Mouse (Mus musculus) lung, embryonic 15.5 days (tissue): ENCODE results near the gene C1rl. TPM values are rescaled to one million over a fixed set of nuclear protein-coding genes. Genes with fewer than 3 reads are reported as not detected.
"Not testable (repeated sequence)": the region's sequence is repeated elsewhere in the genome, so short reads cannot be mapped to it uniquely, and the experiment has no call there.

Experiments used
- ATAC-seq: fragments of 200-750 bp; cut with Nextera tagmentation; 2 replicates; pipeline ENCODE4 v1.8.0; 2017; ENCODE audit warnings: moderate number of reproducible peaks, borderline replicate concordance; ENCODE audit not compliant: low FRiP score, low TSS enrichment; ENCODE audit errors: extremely low read depth
- H3K27ac ChIP-seq: fragments of 300-500 bp; sonication (generic); 2 replicates; pipeline ENCODE4 v1.5.1; 2015; ENCODE audit warnings: moderate library complexity, mild to moderate bottlenecking, inconsistent platforms
- H3K27me3 ChIP-seq: fragments of 300-500 bp; sonication (generic); 2 replicates; pipeline ENCODE4 v1.6.1; 2015; ENCODE audit warnings: inconsistent platforms
- H3K36me3 ChIP-seq: fragments of 300-500 bp; sonication (generic); 2 replicates; pipeline ENCODE4 v1.6.1; 2015; ENCODE audit warnings: inconsistent platforms
- H3K4me1 ChIP-seq: fragments of 300-500 bp; sonication (generic); 2 replicates; pipeline ENCODE4 v1.6.1; 2015; ENCODE audit warnings: inconsistent platforms
- H3K4me2 ChIP-seq: fragments of 300-500 bp; sonication (generic); 2 replicates; pipeline ENCODE4 v1.6.1; 2015; ENCODE audit warnings: inconsistent platforms, mild to moderate bottlenecking, moderate library complexity
- H3K4me3 ChIP-seq: fragments of 300-500 bp; sonication (generic); 2 replicates; pipeline ENCODE4 v1.5.1; 2015; ENCODE audit warnings: mild to moderate bottlenecking, inconsistent platforms
- H3K9ac ChIP-seq: fragments of 300-500 bp; sonication (generic); 2 replicates; pipeline ENCODE4 v1.6.1; 2015; ENCODE audit warnings: inconsistent platforms
- H3K9me3 ChIP-seq: fragments of 300-500 bp; sonication (generic); 2 replicates; pipeline ENCODE4 v1.6.1; 2016; ENCODE audit warnings: inconsistent platforms
- WGBS: fragments of 180-500 bp; shearing (Covaris S2); methylation state at CpG from one replicate; pipeline ENCODE4 v1.1.7; 2015; 5-methylcytosine and 5-hydroxymethylcytosine counted together
- polyA plus RNA-seq: library from polyadenylated mRNA; unstranded; fragments of >200 nt; fragmentation: Nextera tagmentation; extraction: Ambion mirVana; gene quantifications from 2 replicates; pipeline ENCODE4 v1.2.1, GENCODE M21; 2015

The C1rl gene
- polyA plus RNA-seq, 1 experiment from 2014 or later = 0.49 TPM

GRCm38 (mm10) chr6:124547979-124548378 lies 55.1 kb downstream of the C1rl start:
- H3K4me3 ChIP-seq, H3K9me3 ChIP-seq, H3K4me2 ChIP-seq, H3K36me3 ChIP-seq, H3K9ac ChIP-seq, ATAC-seq, H3K27me3 ChIP-seq, H3K4me1 ChIP-seq, H3K27ac ChIP-seq: not testable (repeated sequence)
- 84% methylated on average over 3 of the region's 3 CpGs for WGBS

GRCm38 (mm10) chr6:124549023-124549550 lies 56.2 kb downstream of the C1rl start:
- no peak for ATAC-seq
- no peaks in the 10 kb centered on the region for H3K27me3 ChIP-seq
- H3K9ac ChIP-seq = no peak overlapping the region
- no peaks in the 10 kb centered on the region for H3K4me1 ChIP-seq
- no peak overlapping the region for H3K27ac ChIP-seq
- no peaks in the 10 kb centered on the region for H3K9me3 ChIP-seq
- no peaks in the 10 kb centered on the region for H3K36me3 ChIP-seq
- H3K4me3 ChIP-seq = no peak overlapping the region
- WGBS = 85% methylated on average over 3 of the region's 3 CpGs
- no peak overlapping the region for H3K4me2 ChIP-seq

GRCm38 (mm10) chr6:124552766-124553165 lies 59.9 kb downstream of the C1rl start:
- Histone ChIP-seq H3K9me3 (no peaks in the 10 kb centered on the region), H3K36me3 (no peaks in the 10 kb centered on the region), H3K9ac (no peak overlapping the region), H3K27ac (no peak overlapping the region), H3K27me3 (no peaks in the 10 kb centered on the region), H3K4me3 (no peak overlapping the region), H3K4me1 (no peaks in the 10 kb centered on the region), H3K4me2 (no peak overlapping the region)
- no peak for ATAC-seq
- WGBS = 68% methylated on average over 22 of the region's 22 CpGs

- ATAC-seq, H3K4me1 ChIP-seq, H3K36me3 ChIP-seq, H3K4me3 ChIP-seq, H3K9ac ChIP-seq, H3K27ac ChIP-seq, H3K9me3 ChIP-seq, H3K4me2 ChIP-seq, H3K27me3 ChIP-seq: not testable (repeated sequence)
- 66% methylated on average over 2 of the region's 2 CpGs for WGBS
Observed at GRCm38 (mm10) chr6:124555956-124556355, 63.0 kb downstream of the C1rl start.

Other genes with a start within 250 kb of the C1rl start
- gene Cd163, start 188.5 kb upstream of the C1rl start, polyA plus RNA-seq = 0.23 and 0.32 TPM in 2 replicates
- 35.5 and 39.1 TPM in 2 replicates for gene Pex5, start 78.0 kb upstream of the C1rl start, polyA plus RNA-seq
- gene Clstn3, start 28.3 kb upstream of the C1rl start, polyA plus RNA-seq = 2.7 and 2.8 TPM in 2 replicates
- gene C1ra, start 19.3 kb downstream of the C1rl start, polyA plus RNA-seq = 3.1 and 4.6 TPM in 2 replicates
- gene C1s1, start 49.2 kb downstream of the C1rl start, polyA plus RNA-seq = 2.6 and 3.6 TPM in 2 replicates
- not detected in 2 replicates for gene C1rb, start 77.2 kb downstream of the C1rl start, polyA plus RNA-seq
- gene C1s2, start 143.0 kb downstream of the C1rl start, polyA plus RNA-seq = 0.07 TPM in 1 of 2 replicates, not detected in the other
- 56.8 and 61.9 TPM in 2 replicates for gene Lpcat3, start 169.9 kb downstream of the C1rl start, polyA plus RNA-seq
- gene Emg1, start 219.1 kb downstream of the C1rl start, polyA plus RNA-seq = 199 and 200 TPM in 2 replicates
- gene Phb2, start 219.2 kb downstream of the C1rl start, polyA plus RNA-seq = 327 and 340 TPM in 2 replicates
- 17.3 and 24.3 TPM in 2 replicates for gene Ptpn6, start 245.6 kb downstream of the C1rl start, polyA plus RNA-seq
- gene Grcc10, start 248.3 kb downstream of the C1rl start, polyA plus RNA-seq = 406 and 416 TPM in 2 replicates